Mouse (Mus musculus) E14TG2a.4 (cell line): ENCODE measurements at regions not wholly inside any gene's neighbourhood (a gene's known extent, or its start where the extent isn't known, plus 50 kb on each side); places are given as distances from the start of the nearest gene placed in this dataset.

ENCODE experiments used
- H3K27me3 ChIP-seq: 2 replicates; pipeline ENCODE4 v1.6.1; 2014; ENCODE audit warnings: low read length, control low read depth; ENCODE audit not compliant: insufficient read depth
- H3K36me3 ChIP-seq: 2 replicates; pipeline ENCODE4 v1.6.1; 2014; ENCODE audit warnings: low read length, control low read depth; ENCODE audit not compliant: insufficient read depth
- H3K4me1 ChIP-seq: replicated peaks from 2 replicates; pipeline ENCODE4 v1.6.1; 2014; ENCODE audit warnings: low read depth, low read length, control low read depth
- H3K4me3 ChIP-seq: replicated peaks from 2 replicates; pipeline ENCODE4 v1.5.1; 2014; ENCODE audit warnings: mild to moderate bottlenecking, low read length
- H3K9me3 ChIP-seq: 2 replicates; pipeline ENCODE4 v1.6.1; 2014; ENCODE audit warnings: low read length, control low read depth
- CTCF ChIP-seq: conservative IDR thresholded peaks from 2 replicates; pipeline ENCODE4 v1.5.1; 2014; ENCODE audit warnings: low read length
- NANOG ChIP-seq: IDR thresholded peaks from 2 replicates; pipeline ENCODE4 v1.6.1; 2014; ENCODE audit warnings: borderline replicate concordance, low read length, mixed read lengths
- POU5F1 ChIP-seq: IDR thresholded peaks from 2 replicates; pipeline ENCODE4 v1.6.1; 2014; ENCODE audit warnings: low read length, borderline replicate concordance

GRCm38 (mm10) chr1:55900033-55900432 lies 494.3 kb downstream of the Plcl1 start:
- H3K4me1 ChIP-seq, result no peaks in the 10 kb centered on the region
- TF ChIP-seq CTCF, result no peak
- H3K4me3 ChIP-seq, result no peak overlapping the region
- no peaks in the 10 kb centered on the region for H3K36me3 ChIP-seq
- H3K9me3 ChIP-seq, result no peaks in the 10 kb centered on the region
- H3K27me3 ChIP-seq, result no peaks in the 10 kb centered on the region

DNA sequence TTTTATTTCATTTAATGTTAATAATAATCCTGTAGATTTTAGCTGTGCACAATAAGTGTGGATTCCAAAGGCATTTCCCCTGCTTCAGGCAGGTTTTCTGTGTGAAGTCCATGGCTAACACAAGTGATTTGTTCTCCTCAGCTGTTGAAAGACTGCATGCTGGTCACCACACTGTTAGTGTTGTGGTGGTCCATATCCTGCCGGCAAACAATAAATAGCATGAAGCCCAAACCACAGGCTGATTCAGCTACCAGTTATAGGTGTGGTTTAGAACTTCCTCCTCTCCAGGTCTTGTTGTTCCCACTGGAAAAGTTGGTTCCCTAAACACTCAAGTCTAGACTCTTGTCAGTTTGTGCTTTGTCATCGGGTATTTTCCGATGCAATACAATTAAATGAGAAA lies 497.5 kb downstream of the Plcl1 start:
- no peaks in the 10 kb centered on the region for H3K36me3 ChIP-seq
- TF ChIP-seq POU5F1, result no peak
- no peak for TF ChIP-seq NANOG
- TF ChIP-seq CTCF, result no peak
- no peaks in the 10 kb centered on the region for H3K4me1 ChIP-seq
- no peaks in the 10 kb centered on the region for H3K27me3 ChIP-seq
- no peaks in the 10 kb centered on the region for H3K9me3 ChIP-seq
- no peak overlapping the region for H3K4me3 ChIP-seq

DNA sequence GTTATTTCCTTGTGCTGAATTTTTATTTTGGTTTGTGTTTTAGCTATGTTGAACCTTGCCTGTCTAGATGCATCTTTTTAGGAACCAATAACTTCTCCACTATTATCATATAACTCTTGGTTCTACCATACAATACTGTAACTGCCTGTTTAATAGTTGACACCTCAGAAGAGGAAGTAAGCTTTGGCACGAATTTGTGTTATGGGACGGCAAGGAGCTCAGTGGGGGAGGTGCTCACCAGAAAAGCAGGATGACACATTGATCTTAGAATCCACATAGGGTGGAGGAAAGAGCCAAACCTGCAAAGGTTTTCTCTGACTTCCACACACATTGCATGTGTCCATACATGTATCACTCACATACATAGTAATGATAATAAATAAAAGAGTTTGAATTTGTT lies 498.9 kb downstream of the Plcl1 start:
- Histone ChIP-seq H3K4me3 (no peak overlapping the region), H3K4me1 (no peaks in the 10 kb centered on the region), H3K27me3 (no peaks in the 10 kb centered on the region), H3K36me3 (no peaks in the 10 kb centered on the region), H3K9me3 (no peaks in the 10 kb centered on the region)
- TF ChIP-seq POU5F1 (no peak), CTCF (no peak), NANOG (no peak)

DNA sequence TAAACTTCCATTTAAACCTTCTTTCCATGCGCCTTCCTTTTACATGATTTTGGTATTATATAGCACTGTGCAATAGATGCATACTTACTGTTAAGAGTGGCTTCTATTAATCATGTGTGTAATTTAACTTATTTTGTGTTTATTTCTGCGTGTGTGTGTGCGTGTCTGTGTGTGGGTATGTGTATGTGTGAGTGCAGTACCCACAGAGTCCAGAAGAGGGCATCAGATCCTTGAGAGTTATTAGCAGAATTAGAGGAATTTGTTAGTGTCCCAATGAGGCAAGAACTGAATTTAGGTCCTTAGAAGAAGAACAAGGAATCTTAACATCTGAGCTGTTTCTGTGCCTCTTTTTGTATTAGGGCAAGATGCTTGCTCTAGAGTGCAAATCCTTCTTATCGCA lies 499.5 kb downstream of the Plcl1 start:
- Histone ChIP-seq H3K9me3 (no peaks in the 10 kb centered on the region), H3K4me1 (no peaks in the 10 kb centered on the region), H3K4me3 (no peak overlapping the region), H3K36me3 (no peaks in the 10 kb centered on the region), H3K27me3 (no peaks in the 10 kb centered on the region)
- TF ChIP-seq NANOG (no peak), CTCF (peak; percentile 57), POU5F1 (no peak)

DNA sequence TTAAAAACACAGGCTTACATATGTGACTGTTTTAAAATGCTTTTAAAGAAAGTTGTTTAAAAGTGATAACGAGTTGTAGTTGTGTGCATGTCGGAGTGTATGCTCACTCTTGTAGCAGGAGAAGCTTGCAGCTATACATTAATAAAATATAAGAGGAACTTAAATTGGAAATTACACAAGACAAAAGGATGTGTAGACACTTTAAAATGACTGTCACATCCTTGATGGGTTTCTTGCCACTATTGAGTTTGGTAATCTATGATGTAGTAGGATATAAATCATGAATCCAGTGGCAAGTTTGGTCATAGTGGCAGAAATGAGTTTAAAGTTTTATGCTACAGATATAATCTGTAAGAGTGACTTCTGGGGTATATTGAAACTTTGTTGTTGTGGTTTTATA lies 504.3 kb downstream of the Plcl1 start:
- H3K4me1 ChIP-seq, result no peaks in the 10 kb centered on the region
- TF ChIP-seq POU5F1 (no peak), NANOG (no peak), CTCF (no peak)

DNA sequence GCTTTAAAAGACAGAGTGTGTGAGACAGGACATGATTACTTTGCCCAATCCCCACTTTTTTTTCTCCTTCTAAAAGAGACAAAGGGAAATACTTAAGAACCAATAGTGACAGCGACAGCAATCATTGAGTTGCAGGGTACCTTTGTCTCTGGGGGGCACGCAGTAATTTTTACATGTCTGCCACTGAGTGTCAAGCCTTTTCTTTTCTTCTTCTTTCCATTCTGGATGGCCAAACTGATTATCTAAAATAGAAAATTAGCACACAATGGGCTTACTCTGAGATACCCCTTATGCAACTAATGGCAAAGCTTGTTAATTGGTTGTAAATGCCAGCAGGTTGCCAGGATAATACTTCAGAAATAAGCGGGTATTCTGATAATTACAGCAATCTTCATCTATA lies 508.6 kb downstream of the Plcl1 start:
- no peak for TF ChIP-seq NANOG
- no peak for TF ChIP-seq CTCF
- TF ChIP-seq POU5F1, result no peak
- H3K4me3 ChIP-seq, result no peak overlapping the region
- no peaks in the 10 kb centered on the region for H3K9me3 ChIP-seq
- no peaks in the 10 kb centered on the region for H3K4me1 ChIP-seq
- H3K36me3 ChIP-seq, result no peaks in the 10 kb centered on the region
- H3K27me3 ChIP-seq, result no peaks in the 10 kb centered on the region

More for the DNA sequence above, 504.3 kb downstream of the Plcl1 start:
- Histone ChIP-seq H3K36me3 (no peaks in the 10 kb centered on the region), H3K9me3 (no peaks in the 10 kb centered on the region), H3K4me3 (no peak overlapping the region), H3K27me3 (no peaks in the 10 kb centered on the region)

DNA sequence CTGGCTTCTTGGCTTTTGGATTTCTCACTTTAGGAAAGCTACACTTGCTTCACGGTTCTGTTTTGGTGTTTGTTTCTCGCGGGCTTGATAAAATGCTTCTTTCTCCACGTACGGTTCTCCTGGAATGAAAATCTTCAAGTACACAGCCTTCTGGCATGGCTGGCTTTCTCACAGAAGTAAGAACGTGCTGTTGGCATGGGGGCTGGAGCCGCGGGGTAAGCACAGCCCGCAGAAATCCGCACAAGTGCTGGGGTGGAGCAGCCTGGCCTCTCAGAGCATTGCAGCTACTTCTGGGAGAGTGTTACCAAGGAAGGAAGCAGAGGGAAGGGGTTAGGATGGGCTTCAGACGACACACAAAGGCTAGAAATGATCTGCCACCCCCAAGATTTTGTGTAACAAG lies 510.2 kb downstream of the Plcl1 start:
- H3K4me1 ChIP-seq, result no peaks in the 10 kb centered on the region

GRCm38 (mm10) chr1:55919516-55919915 lies 513.8 kb downstream of the Plcl1 start:
- Histone ChIP-seq H3K36me3 (no peaks in the 10 kb centered on the region), H3K4me3 (no peak overlapping the region), H3K27me3 (no peaks in the 10 kb centered on the region), H3K9me3 (no peaks in the 10 kb centered on the region), H3K4me1 (no peaks in the 10 kb centered on the region)
- no peak for TF ChIP-seq NANOG
- TF ChIP-seq CTCF, result no peak

More for the DNA sequence above, 510.2 kb downstream of the Plcl1 start:
- TF ChIP-seq NANOG (no peak), POU5F1 (no peak), CTCF (no peak)
- H3K36me3 ChIP-seq, result no peaks in the 10 kb centered on the region
- no peaks in the 10 kb centered on the region for H3K27me3 ChIP-seq
- no peak overlapping the region for H3K4me3 ChIP-seq
- no peaks in the 10 kb centered on the region for H3K9me3 ChIP-seq

DNA sequence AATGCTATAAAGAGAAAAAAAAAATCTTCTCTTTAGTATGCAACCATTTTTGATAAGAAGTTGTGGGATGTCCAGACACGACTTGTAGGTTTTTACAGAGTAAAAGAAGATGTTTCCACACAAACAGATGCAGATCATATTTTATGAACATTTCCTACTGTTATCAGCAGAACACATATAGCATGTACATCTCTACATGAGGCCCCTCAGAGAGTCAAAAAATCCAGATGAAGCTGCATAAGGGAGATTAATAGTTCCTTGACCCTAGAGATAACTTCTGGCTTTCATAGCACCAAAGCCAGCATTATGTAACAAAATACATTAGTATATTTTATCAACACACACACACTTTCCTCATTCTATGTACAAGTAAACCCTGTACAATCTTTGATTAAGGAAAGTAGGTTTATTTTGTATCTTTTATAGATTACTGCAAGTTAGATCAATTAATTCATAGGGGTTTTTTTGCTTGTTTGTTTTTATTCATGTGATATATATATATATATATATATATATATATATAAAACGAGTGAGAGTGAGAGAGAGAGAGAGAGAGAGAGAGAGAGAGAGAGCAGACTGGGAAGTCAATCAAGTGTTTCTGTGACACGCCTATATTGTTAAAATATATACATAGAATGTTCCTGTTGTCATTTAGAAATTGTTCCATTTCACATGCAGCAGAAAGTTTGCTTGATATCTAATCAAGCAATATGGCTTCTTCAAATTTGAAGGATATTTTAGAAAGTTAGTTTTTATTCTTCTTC lies 541.2 kb downstream of the Plcl1 start:
- no peaks in the 10 kb centered on the region for H3K27me3 ChIP-seq
- H3K4me3 ChIP-seq, result no peak overlapping the region
- H3K9me3 ChIP-seq, result no peaks in the 10 kb centered on the region
- H3K36me3 ChIP-seq, result no peaks in the 10 kb centered on the region
- no peak for TF ChIP-seq POU5F1
- TF ChIP-seq NANOG, result no peak
- TF ChIP-seq CTCF, result no peak
- no peaks in the 10 kb centered on the region for H3K4me1 ChIP-seq
